Comparison of ENCODE assay signal across 16 mouse cellular contexts in the genomic region with DNA sequence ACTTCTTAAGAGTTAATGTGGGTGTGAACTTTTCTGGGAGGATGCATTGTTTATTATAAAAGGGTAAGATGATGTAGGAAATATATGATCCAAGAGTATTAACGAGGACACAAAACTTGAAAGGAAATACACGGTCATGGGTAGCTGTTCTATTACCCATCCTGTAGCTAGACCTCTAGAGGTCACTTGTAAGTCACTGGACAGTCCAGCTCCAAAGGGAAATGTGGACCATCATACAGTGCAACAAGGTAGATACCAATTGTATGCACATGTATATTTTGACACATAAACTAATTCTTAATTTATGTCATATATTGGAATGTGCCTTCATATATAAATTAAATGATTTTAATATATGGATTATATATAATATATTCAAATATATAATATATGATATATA.
DNase-seq lines count a peak whose midpoint lies in the region; ATAC-seq and TF ChIP-seq lines count a peak whose summit lies in the region.
"Had no signal": no experiment of that assay in that cellular context is flagged by ENCODE, and none has a peak within 500 bp of the region (broad histone marks: within the 10 kb centered on the region; RNA-seq: fewer than 3 reads in every experiment).

No protein-coding gene starts in this region.

- H3K27me3 ChIP-seq in forebrain, embryonic 11.5 days (ENCODE audit: control insufficient read depth, insufficient read depth, low read length) = no peaks in the 10 kb centered on the region
- H3K27me3 ChIP-seq in forebrain, embryonic 10.5 days (ENCODE audit: poor library complexity, severe bottlenecking) = no peaks in the 10 kb centered on the region
- no peaks in the 10 kb centered on the region for H3K27me3 ChIP-seq in kidney, embryonic 15.5 days
- H3K27me3 ChIP-seq in midbrain, embryonic 14.5 days (ENCODE audit: control insufficient read depth, insufficient read depth, low read length) = no peaks in the 10 kb centered on the region
- H3K27me3 ChIP-seq in midbrain, embryonic 13.5 days = no peaks in the 10 kb centered on the region
- H3K27me3 ChIP-seq in forebrain, embryonic 15.5 days = no peaks in the 10 kb centered on the region
- H3K27me3 ChIP-seq: embryonic facial prominence, embryonic 15.5 days; hindbrain, embryonic 15.5 days; limb, embryonic 12.5 days; liver, embryonic 15.5 days had no signal

- no peak for TF ChIP-seq CTCF in left cerebral cortex, adult 2 months (IDR thresholded peaks at IDR 0.05)

- no peaks in the 10 kb centered on the region for H3K4me1 ChIP-seq in forebrain, embryonic 11.5 days (replicated peaks; ENCODE audit: control insufficient read depth, insufficient read depth, low read length)
- H3K4me1 ChIP-seq in forebrain, embryonic 10.5 days = no peaks in the 10 kb centered on the region
- H3K4me1 ChIP-seq in kidney, embryonic 15.5 days = no peaks in the 10 kb centered on the region
- no peaks in the 10 kb centered on the region for H3K4me1 ChIP-seq in midbrain, embryonic 14.5 days (ENCODE audit: control insufficient read depth, insufficient read depth, low read length)
- H3K4me1 ChIP-seq in midbrain, embryonic 13.5 days (replicated peaks) = no peaks in the 10 kb centered on the region
- no peaks in the 10 kb centered on the region for H3K4me1 ChIP-seq in forebrain, embryonic 15.5 days
- H3K4me1 ChIP-seq: embryonic facial prominence, embryonic 15.5 days; hindbrain, embryonic 15.5 days; liver, embryonic 15.5 days had no signal

- no peak overlapping the region for H3K27ac ChIP-seq in forebrain, embryonic 11.5 days (ENCODE audit: low read depth, low read length)
- H3K27ac ChIP-seq in forebrain, embryonic 10.5 days = no peak overlapping the region
- no peak overlapping the region for H3K27ac ChIP-seq in kidney, embryonic 15.5 days
- H3K27ac ChIP-seq in midbrain, embryonic 14.5 days (replicated peaks; ENCODE audit: low read depth, low read length) = no peak overlapping the region
- H3K27ac ChIP-seq in midbrain, embryonic 13.5 days = no peak overlapping the region
- H3K27ac ChIP-seq in forebrain, embryonic 15.5 days (replicated peaks) = no peak overlapping the region
- H3K27ac ChIP-seq in left cerebral cortex, adult 2 months = no peak overlapping the region
- H3K27ac ChIP-seq: embryonic facial prominence, embryonic 15.5 days; hindbrain, embryonic 15.5 days; limb, embryonic 12.5 days; liver, embryonic 15.5 days; stomach, postnatal 0 days had no signal

- intact Hi-C loops in left cerebral cortex, adult 2 months (cut with DNase I) = no loop called here

- 0 out of 2 replicates have a peak, but pooled peaks have one; percentile 35 for ATAC-seq in forebrain, embryonic 11.5 days (replicated peaks; ENCODE audit: low FRiP score)
- ATAC-seq in kidney, embryonic 15.5 days (replicated peaks; ENCODE audit: low FRiP score) = 0 out of 2 replicates have a peak, but pooled peaks have one; percentile 52
- ATAC-seq in midbrain, embryonic 14.5 days (ENCODE audit: low FRiP score, low TSS enrichment) = 0 out of 2 replicates have a peak, but pooled peaks have one; percentile 55
- ATAC-seq in midbrain, embryonic 13.5 days = no peak
- 0 out of 2 replicates have a peak, but pooled peaks have one; percentile 2 for ATAC-seq in forebrain, embryonic 15.5 days (replicated peaks)

- H3K9me3 ChIP-seq in forebrain, embryonic 11.5 days (ENCODE audit: control insufficient read depth, low read length) = no peaks in the 10 kb centered on the region
- no peaks in the 10 kb centered on the region for H3K9me3 ChIP-seq in forebrain, embryonic 10.5 days
- no peaks in the 10 kb centered on the region for H3K9me3 ChIP-seq in kidney, embryonic 15.5 days (replicated peaks)
- H3K9me3 ChIP-seq in midbrain, embryonic 14.5 days (ENCODE audit: control insufficient read depth, low read length) = no peaks in the 10 kb centered on the region
- H3K9me3 ChIP-seq in midbrain, embryonic 13.5 days = no peaks in the 10 kb centered on the region
- H3K9me3 ChIP-seq in forebrain, embryonic 15.5 days = no peaks in the 10 kb centered on the region
- H3K9me3 ChIP-seq: embryonic facial prominence, embryonic 15.5 days; hindbrain, embryonic 15.5 days; limb, embryonic 12.5 days; liver, embryonic 15.5 days had no signal

- no peak overlapping the region for H3K9ac ChIP-seq in forebrain, embryonic 11.5 days (ENCODE audit: low read length)
- no peak overlapping the region for H3K9ac ChIP-seq in kidney, embryonic 15.5 days
- no peak overlapping the region for H3K9ac ChIP-seq in midbrain, embryonic 14.5 days (replicated peaks; ENCODE audit: low read length)
- no peak overlapping the region for H3K9ac ChIP-seq in midbrain, embryonic 13.5 days (replicated peaks)
- no peak overlapping the region for H3K9ac ChIP-seq in forebrain, embryonic 15.5 days (replicated peaks)
- H3K9ac ChIP-seq: embryonic facial prominence, embryonic 15.5 days; hindbrain, embryonic 15.5 days; limb, embryonic 12.5 days; liver, embryonic 15.5 days; lung, embryonic 14.5 days had no signal

- 81% methylated on average over 2 of the region's 2 CpGs for WGBS in forebrain, embryonic 11.5 days
- 89% methylated on average over 2 of the region's 2 CpGs for WGBS in forebrain, embryonic 10.5 days
- 67% methylated on average over 2 of the region's 2 CpGs for WGBS in kidney, embryonic 15.5 days
- WGBS in midbrain, embryonic 14.5 days = 82% methylated on average over 2 of the region's 2 CpGs
- WGBS in midbrain, embryonic 13.5 days = 83% methylated on average over 2 of the region's 2 CpGs
- 76% methylated on average over 2 of the region's 2 CpGs for WGBS in forebrain, embryonic 15.5 days

- no peak for DNase-seq in forebrain, embryonic 11.5 days (ENCODE audit: low spot score)
- no peak for DNase-seq in forebrain, embryonic 10.5 days (ENCODE audit: extremely low spot score, low spot score)
- no peak for DNase-seq in kidney, adult 9 months
- no peak for DNase-seq in midbrain, embryonic 14.5 days
- DNase-seq in left cerebral cortex, adult 2 months (ENCODE audit: extremely low spot score in 1 of 2, low spot score in 2 of 2) = no peak
- DNase-seq: heart, adult 11 months had no signal

- H3K36me3 ChIP-seq in forebrain, embryonic 11.5 days (ENCODE audit: control insufficient read depth, insufficient read depth, low read length) = no peaks in the 10 kb centered on the region
- no peaks in the 10 kb centered on the region for H3K36me3 ChIP-seq in forebrain, embryonic 10.5 days (replicated peaks)
- no peaks in the 10 kb centered on the region for H3K36me3 ChIP-seq in kidney, embryonic 15.5 days
- no peaks in the 10 kb centered on the region for H3K36me3 ChIP-seq in midbrain, embryonic 14.5 days (ENCODE audit: control insufficient read depth, insufficient read depth, low read length)
- H3K36me3 ChIP-seq in midbrain, embryonic 13.5 days = no peaks in the 10 kb centered on the region
- H3K36me3 ChIP-seq in forebrain, embryonic 15.5 days = no peaks in the 10 kb centered on the region
- H3K36me3 ChIP-seq: embryonic facial prominence, embryonic 15.5 days; hindbrain, embryonic 15.5 days; limb, embryonic 12.5 days; liver, embryonic 15.5 days had no signal

- H3K4me2 ChIP-seq in forebrain, embryonic 11.5 days (ENCODE audit: low read depth, low read length, severe bottlenecking) = no peak overlapping the region
- no peak overlapping the region for H3K4me2 ChIP-seq in kidney, embryonic 15.5 days
- H3K4me2 ChIP-seq in midbrain, embryonic 14.5 days (ENCODE audit: low read length) = no peak overlapping the region
- H3K4me2 ChIP-seq in midbrain, embryonic 13.5 days (replicated peaks) = no peak overlapping the region
- no peak overlapping the region for H3K4me2 ChIP-seq in forebrain, embryonic 15.5 days (replicated peaks)
- H3K4me2 ChIP-seq: heart, embryonic 11.5 days; hindbrain, embryonic 15.5 days; limb, embryonic 12.5 days; liver, embryonic 15.5 days had no signal

- H3K4me3 ChIP-seq in forebrain, embryonic 11.5 days (ENCODE audit: low read depth, low read length) = no peak overlapping the region
- no peak overlapping the region for H3K4me3 ChIP-seq in forebrain, embryonic 10.5 days
- H3K4me3 ChIP-seq in kidney, embryonic 15.5 days (replicated peaks) = no peak overlapping the region
- H3K4me3 ChIP-seq in midbrain, embryonic 14.5 days (replicated peaks; ENCODE audit: low read depth, low read length) = no peak overlapping the region
- H3K4me3 ChIP-seq in midbrain, embryonic 13.5 days (replicated peaks) = no peak overlapping the region
- H3K4me3 ChIP-seq in forebrain, embryonic 15.5 days = no peak overlapping the region
- no peak overlapping the region for H3K4me3 ChIP-seq in left cerebral cortex, adult 2 months
- H3K4me3 ChIP-seq: embryonic facial prominence, embryonic 15.5 days; hindbrain, embryonic 15.5 days; limb, embryonic 12.5 days; liver, embryonic 15.5 days had no signal
